Mouse (Mus musculus): ENCODE data around the gene Gm8279. TPM values are rescaled to one million over a fixed set of nuclear protein-coding genes. Genes with fewer than 3 reads are reported as not detected.
"Not testable (repeated sequence)": the region's sequence is repeated elsewhere in the genome, so short reads cannot be mapped to it uniquely, and the experiment has no call there.

Gene Gm8279
- total RNA-seq (2015; ENCODE audit: low replicate concordance) (not detected in 2 replicates), total RNA-seq (2017; ENCODE audit: low replicate concordance) (not detected in 2 replicates)

DNA sequence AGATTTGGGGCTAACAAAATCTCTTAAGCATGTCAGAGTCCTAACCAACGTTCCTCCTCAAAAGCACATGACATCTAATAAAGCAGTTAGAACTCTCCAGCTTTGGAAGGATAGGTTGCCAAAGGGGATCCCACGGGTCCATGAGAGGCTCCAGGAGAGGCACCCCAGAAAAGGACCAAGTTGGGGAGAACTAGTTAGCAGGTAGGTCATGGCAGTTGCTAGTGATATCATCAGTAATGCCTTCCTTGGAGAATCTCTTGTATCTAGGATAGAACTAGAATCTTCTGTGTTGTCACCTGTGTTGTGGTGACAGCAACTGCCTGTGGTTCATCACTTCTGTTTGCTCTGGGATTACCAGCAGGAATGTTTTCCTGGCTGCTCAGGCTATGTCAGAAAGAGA lies at the start of gene Gm8279:
TSS of gene Gm8279 (plus strand) at position 301 of the 400 bp plus-strand sequence.
- ATAC-seq (replicated peaks; ENCODE audit: low FRiP score, poor library complexity, severe bottlenecking), result not testable (repeated sequence)

DNA sequence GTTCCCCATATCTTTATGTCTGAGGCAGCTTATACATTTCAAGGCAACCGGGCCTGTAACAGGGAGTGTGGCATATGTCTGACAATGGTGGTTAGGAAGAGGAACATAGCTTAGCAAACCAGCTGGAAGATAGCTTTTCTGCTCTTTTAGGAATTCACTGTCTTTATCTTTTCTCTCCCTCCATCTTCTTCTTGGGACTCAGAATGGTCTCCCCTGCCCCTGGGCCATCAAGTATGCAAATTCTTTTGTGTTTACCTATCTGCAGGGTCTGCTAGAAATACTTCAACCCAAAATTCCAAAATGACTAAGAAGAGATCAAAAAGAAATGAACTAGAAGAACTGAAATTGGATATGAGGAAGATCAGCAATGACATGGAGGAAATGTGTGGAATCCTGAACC lies 32.9 kb downstream of the Gm8279 start, which contains the start of gene Gm3317:
TSS of gene Gm3317 (plus strand) at position 301 of the 400 bp plus-strand sequence.
- ATAC-seq (replicated peaks; ENCODE audit: low FRiP score, poor library complexity, severe bottlenecking), result not testable (repeated sequence)

DNA sequence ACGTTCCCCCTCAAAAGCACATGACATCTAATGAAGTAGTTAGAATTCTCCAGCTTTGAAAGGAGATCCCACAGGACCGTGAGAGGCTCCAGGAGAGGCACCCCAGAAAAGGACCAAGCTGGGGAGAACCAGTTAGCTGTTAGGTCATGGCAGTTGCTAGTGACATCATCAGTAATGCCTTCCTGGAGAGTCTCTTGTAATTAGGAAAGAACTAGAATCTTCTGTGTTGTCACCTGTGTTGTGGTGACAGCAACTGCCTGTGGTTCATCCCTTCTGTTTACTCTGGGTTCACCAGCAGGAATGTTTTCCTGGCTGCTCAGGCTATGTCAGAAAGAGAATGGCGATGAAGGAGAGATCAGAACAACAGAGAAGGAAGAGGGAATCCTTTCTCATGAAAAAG lies 54.2 kb downstream of the Gm8279 start, which contains the start of gene Gm8271:
TSS of gene Gm8271 (plus strand) at position 301 of the 400 bp plus-strand sequence.
- not testable (repeated sequence) for ATAC-seq (replicated peaks; ENCODE audit: low FRiP score, poor library complexity, severe bottlenecking)

Other genes with a start within 250 kb of the Gm8279 start
- gene Gm3278, start 239.1 kb upstream of the Gm8279 start, total RNA-seq (2015; ENCODE audit: low replicate concordance), result not detected in 2 replicates
- not detected in 2 replicates for gene Gm3278, start 239.1 kb upstream of the Gm8279 start, total RNA-seq (2017; ENCODE audit: low replicate concordance)
- not detected in 2 replicates for gene Gm8297, start 147.6 kb upstream of the Gm8279 start, total RNA-seq (2015; ENCODE audit: low replicate concordance)
- gene Gm8297, start 147.6 kb upstream of the Gm8279 start, total RNA-seq (2017; ENCODE audit: low replicate concordance), result not detected in 2 replicates
- gene Gm3298, start 115.6 kb upstream of the Gm8279 start, total RNA-seq (2015; ENCODE audit: low replicate concordance), result not detected in 2 replicates
- gene Gm3298, start 115.6 kb upstream of the Gm8279 start, total RNA-seq (2017; ENCODE audit: low replicate concordance), result not detected in 2 replicates
- not detected in 2 replicates for gene 4930555G01Rik, start 80.9 kb upstream of the Gm8279 start, total RNA-seq (2015; ENCODE audit: low replicate concordance)
- gene 4930555G01Rik, start 80.9 kb upstream of the Gm8279 start, total RNA-seq (2017; ENCODE audit: low replicate concordance), result not detected in 2 replicates
- gene Gm8281, start 60.5 kb upstream of the Gm8279 start, total RNA-seq (2015; ENCODE audit: low replicate concordance), result not detected in 2 replicates
- 0.39 TPM in 1 of 2 replicates, not detected in the other for gene Gm8281, start 60.5 kb upstream of the Gm8279 start, total RNA-seq (2017; ENCODE audit: low replicate concordance)
- not detected in 2 replicates for gene Gm3317, start 33.0 kb downstream of the Gm8279 start, total RNA-seq (2015; ENCODE audit: low replicate concordance)
- not detected in 2 replicates for gene Gm3317, start 33.0 kb downstream of the Gm8279 start, total RNA-seq (2017; ENCODE audit: low replicate concordance)
- gene Gm8271, start 54.3 kb downstream of the Gm8279 start, total RNA-seq (2015; ENCODE audit: low replicate concordance), result not detected in 2 replicates
- not detected in 2 replicates for gene Gm8271, start 54.3 kb downstream of the Gm8279 start, total RNA-seq (2017; ENCODE audit: low replicate concordance)
- gene Gm3526, start 129.1 kb downstream of the Gm8279 start, total RNA-seq (2015; ENCODE audit: low replicate concordance), result not detected in 2 replicates
- not detected in 2 replicates for gene Gm3526, start 129.1 kb downstream of the Gm8279 start, total RNA-seq (2017; ENCODE audit: low replicate concordance)
- gene Gm3542, start 203.4 kb downstream of the Gm8279 start, total RNA-seq (2015; ENCODE audit: low replicate concordance), result not detected in 2 replicates
- not detected in 2 replicates for gene Gm3542, start 203.4 kb downstream of the Gm8279 start, total RNA-seq (2017; ENCODE audit: low replicate concordance)